Mouse (Mus musculus): ENCODE results near the gene Pak1ip1.
"Not testable (repeated sequence)": the region's sequence is repeated elsewhere in the genome, so short reads cannot be mapped to it uniquely, and the experiment has no call there.

The Pak1ip1 gene

DNA sequence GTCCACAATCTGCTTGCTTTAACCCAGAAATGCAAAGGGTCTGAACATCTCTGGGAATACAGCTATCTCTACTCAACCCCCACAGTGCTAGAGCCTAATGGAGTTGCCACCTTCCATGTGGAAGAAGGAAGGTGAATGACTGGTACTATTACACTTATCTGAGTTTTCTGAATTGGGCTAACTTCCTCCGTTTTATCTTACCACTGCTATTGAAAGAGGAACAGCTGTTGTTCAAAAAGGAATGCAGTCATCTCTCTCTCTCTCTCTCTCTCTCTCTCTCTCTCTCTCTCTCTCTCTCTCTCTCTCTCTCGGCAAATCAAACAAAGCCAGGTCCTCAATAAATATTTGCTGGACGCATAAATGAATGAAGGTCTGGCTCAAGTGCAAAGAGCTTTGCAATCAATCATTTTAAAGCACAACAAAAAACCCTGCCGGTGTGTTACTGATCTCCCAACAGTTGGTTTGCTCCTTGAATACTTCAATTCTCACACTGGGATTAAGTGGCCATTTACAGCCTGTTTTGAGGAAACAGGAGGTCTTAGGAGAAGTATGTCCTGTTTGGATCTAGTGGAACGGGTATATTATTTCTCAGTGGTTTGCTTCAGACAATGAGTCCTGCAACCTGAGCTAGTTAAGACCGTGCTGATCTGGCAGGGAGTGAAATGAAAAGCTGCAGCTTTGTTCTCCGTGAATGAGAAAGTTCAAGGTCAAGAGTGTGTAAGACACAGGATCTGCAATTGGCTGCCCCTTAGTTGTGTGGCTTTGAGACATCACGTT lies 6.1 kb upstream of the Pak1ip1 start:
- peak; percentile 26; the same call in 1 of the 2 replicates for TF ChIP-seq NANOG (IDR thresholded peaks at IDR 0.05; ENCODE audit: borderline replicate concordance, low read length)
- no peak for TF ChIP-seq CTCF (conservative IDR thresholded peaks at IDR 0.05; ENCODE audit: low read length)
- TF ChIP-seq POU5F1 (IDR thresholded peaks at IDR 0.05; ENCODE audit: borderline replicate concordance, low read length): no peak
- H3K36me3 ChIP-seq (ENCODE audit: insufficient read depth, low read length): no peaks in the 10 kb centered on the region
- no peaks in the 10 kb centered on the region for H3K9me3 ChIP-seq (ENCODE audit: low read length)
- H3K4me3 ChIP-seq (replicated peaks; ENCODE audit: low read length): no peak overlapping the region
- peaks cover 29% of the 10 kb centered on the region for H3K4me1 ChIP-seq (replicated peaks; ENCODE audit: low read depth, low read length)
- H3K27me3 ChIP-seq (ENCODE audit: insufficient read depth, low read length): no peaks in the 10 kb centered on the region; the same call in 1 of the 2 replicates

DNA sequence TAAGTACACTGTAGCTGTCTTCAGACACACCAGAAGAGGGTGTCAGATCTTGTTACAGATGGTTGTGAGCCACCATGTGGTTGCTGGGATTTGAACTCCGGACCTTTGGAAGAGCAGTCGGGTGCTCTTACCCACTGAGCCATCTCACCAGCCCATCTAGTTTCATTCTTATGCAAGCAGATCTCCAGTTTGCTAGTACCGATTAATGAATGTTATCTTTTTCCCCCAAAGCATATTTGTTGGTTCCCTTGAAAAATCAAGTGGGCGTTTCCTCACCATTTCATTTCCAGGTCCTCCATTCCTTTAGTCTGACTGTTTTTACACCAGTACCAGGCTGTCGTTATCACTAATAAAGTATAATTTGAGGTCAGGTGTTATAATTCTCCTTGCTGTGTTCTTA lies 2.3 kb upstream of the Pak1ip1 start:
- not testable (repeated sequence) for H3K4me3 ChIP-seq (replicated peaks; ENCODE audit: low read length); H3K9me3 ChIP-seq (ENCODE audit: low read length); H3K27me3 ChIP-seq (ENCODE audit: insufficient read depth, low read length)
- Histone ChIP-seq H3K36me3 (ENCODE audit: insufficient read depth, low read length) (peaks cover 12% of the 10 kb centered on the region), H3K4me1 (replicated peaks; ENCODE audit: low read depth, low read length) (peaks cover 52% of the 10 kb centered on the region)

DNA sequence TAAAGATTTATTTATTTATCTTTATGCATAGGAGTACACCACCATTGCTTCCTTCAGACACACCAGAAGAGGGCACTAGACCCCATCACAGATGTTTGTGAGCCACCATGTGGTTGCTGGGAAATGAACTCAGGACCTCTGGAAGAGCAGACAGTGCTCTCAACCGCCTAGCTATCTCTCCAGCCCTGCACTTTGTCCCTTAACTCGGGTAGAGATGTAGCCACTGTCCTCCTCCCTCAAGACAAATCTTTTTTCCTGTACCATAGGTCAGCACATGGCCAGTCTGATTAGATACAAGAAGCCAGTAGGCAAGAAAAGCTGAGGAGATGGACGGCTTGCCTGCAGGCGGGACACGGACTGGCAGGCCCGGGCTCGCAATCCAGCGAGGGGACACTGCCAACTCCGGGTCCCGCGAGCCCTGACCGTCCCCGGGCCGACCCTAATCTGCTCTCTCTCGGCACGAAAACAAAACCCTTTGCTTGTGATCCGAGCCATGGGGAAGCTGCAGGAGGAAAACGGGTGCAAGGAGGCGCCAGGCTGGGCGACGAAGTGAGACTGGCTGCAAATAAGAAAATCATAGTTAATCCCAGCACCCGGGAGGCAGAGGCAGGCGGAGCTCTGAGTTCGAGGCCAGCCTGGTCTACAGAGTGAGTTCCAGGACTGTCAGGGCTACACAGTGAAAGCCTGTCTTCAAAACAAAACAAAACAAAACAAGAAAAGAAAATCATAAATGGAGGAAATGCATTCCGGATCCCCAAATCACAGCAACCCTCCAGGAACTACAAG lies 490 bp upstream of the Pak1ip1 start:
- Histone ChIP-seq H3K4me3 (replicated peaks; ENCODE audit: low read length) (peak overlapping the region; percentile 100), H3K36me3 (ENCODE audit: insufficient read depth, low read length) (peaks cover 30% of the 10 kb centered on the region), H3K9me3 (ENCODE audit: low read length) (no peaks in the 10 kb centered on the region), H3K4me1 (replicated peaks; ENCODE audit: low read depth, low read length) (peaks cover 48% of the 10 kb centered on the region), H3K27me3 (ENCODE audit: insufficient read depth, low read length) (no peaks in the 10 kb centered on the region)
- TF ChIP-seq CTCF (conservative IDR thresholded peaks at IDR 0.05; ENCODE audit: low read length) (peak; percentile 37), NANOG (IDR thresholded peaks at IDR 0.05; ENCODE audit: borderline replicate concordance, low read length) (no peak), POU5F1 (IDR thresholded peaks at IDR 0.05; ENCODE audit: borderline replicate concordance, low read length) (no peak)

DNA sequence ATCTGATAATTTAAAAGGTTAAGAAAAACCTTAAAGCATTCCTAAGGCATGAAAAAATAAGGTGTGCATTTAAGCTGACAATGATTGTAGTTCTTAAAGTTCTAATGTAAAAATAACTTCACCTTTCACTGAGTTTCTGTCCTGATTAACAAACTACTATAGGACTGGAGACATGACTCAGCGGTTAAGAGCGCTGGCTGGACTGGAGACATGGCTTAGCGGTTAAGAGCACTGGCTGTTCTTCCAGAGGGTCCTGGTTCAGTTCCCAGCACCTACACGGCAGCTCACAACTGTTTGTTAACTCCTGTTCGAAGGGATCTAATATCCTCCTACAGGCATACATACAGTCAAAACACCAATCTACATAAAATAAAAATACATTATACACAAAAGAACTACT lies 1.2 kb downstream of the Pak1ip1 start:
- peak overlapping the region; percentile 100 for H3K4me3 ChIP-seq (replicated peaks; ENCODE audit: low read length)

DNA sequence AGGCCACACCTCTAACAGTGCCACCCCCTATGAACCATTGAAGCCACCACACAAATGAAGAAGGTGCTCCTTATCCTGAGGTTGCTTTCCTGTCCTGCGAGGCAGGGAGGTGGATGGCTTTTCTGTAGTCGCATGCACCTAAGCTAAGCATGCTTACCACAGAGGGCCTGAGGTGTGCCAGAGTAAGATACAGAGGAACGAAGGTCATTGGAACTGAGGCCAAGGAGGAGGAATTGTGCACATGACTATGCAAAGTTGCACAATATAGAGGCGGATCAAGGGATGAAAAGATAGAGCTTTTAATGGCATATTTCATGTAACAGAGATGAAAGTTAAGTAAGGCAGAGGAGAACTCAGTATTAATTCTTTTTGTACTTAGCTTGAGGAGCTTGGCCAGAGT lies 5.4 kb downstream of the Pak1ip1 start:
- TF ChIP-seq POU5F1 (IDR thresholded peaks at IDR 0.05; ENCODE audit: borderline replicate concordance, low read length) (no peak), NANOG (IDR thresholded peaks at IDR 0.05; ENCODE audit: borderline replicate concordance, low read length) (no peak), CTCF (conservative IDR thresholded peaks at IDR 0.05; ENCODE audit: low read length) (no peak)
- Histone ChIP-seq H3K4me1 (replicated peaks; ENCODE audit: low read depth, low read length) (peaks cover 33% of the 10 kb centered on the region), H3K9me3 (ENCODE audit: low read length) (no peaks in the 10 kb centered on the region), H3K4me3 (replicated peaks; ENCODE audit: low read length) (no peak overlapping the region), H3K36me3 (ENCODE audit: insufficient read depth, low read length) (peaks cover 89% of the 10 kb centered on the region), H3K27me3 (ENCODE audit: insufficient read depth, low read length) (no peaks in the 10 kb centered on the region)

More for the DNA sequence above, 1.2 kb downstream of the Pak1ip1 start:
- Histone ChIP-seq H3K27me3 (ENCODE audit: insufficient read depth, low read length) (no peaks in the 10 kb centered on the region), H3K36me3 (ENCODE audit: insufficient read depth, low read length) (peaks cover 46% of the 10 kb centered on the region), H3K4me1 (replicated peaks; ENCODE audit: low read depth, low read length) (peaks cover 44% of the 10 kb centered on the region), H3K9me3 (ENCODE audit: low read length) (no peaks in the 10 kb centered on the region)
- TF ChIP-seq CTCF (conservative IDR thresholded peaks at IDR 0.05; ENCODE audit: low read length): no peak
- TF ChIP-seq NANOG (IDR thresholded peaks at IDR 0.05; ENCODE audit: borderline replicate concordance, low read length): no peak
- no peak for TF ChIP-seq POU5F1 (IDR thresholded peaks at IDR 0.05; ENCODE audit: borderline replicate concordance, low read length)

DNA sequence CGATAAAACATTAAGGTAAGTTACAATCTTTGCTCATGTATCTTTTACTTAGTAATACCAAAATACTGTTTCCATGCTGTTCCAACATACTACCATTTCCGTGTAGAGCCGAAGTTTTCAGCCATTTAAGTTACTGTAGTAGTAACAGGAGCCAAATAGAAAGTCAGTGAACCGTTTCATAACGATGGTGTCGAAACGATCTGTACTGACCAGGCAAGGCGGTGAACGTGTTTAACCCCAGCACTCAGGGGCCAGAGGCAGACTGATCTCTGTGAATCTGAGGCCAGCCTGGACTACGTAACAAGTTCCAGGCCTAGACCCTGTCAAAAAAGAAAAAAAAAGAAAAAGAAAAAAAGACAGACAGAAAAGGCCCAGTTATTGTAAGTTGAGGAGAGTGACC lies 7.4 kb downstream of the Pak1ip1 start:
- no peak for TF ChIP-seq NANOG (IDR thresholded peaks at IDR 0.05; ENCODE audit: borderline replicate concordance, low read length)
- TF ChIP-seq POU5F1 (IDR thresholded peaks at IDR 0.05; ENCODE audit: borderline replicate concordance, low read length): no peak
- TF ChIP-seq CTCF (conservative IDR thresholded peaks at IDR 0.05; ENCODE audit: low read length): no peak
- Histone ChIP-seq H3K4me3 (replicated peaks; ENCODE audit: low read length) (no peak overlapping the region), H3K27me3 (ENCODE audit: insufficient read depth, low read length) (no peaks in the 10 kb centered on the region), H3K9me3 (ENCODE audit: low read length) (no peaks in the 10 kb centered on the region), H3K36me3 (ENCODE audit: insufficient read depth, low read length) (peaks cover 100% of the 10 kb centered on the region), H3K4me1 (replicated peaks; ENCODE audit: low read depth, low read length) (peaks cover 23% of the 10 kb centered on the region)

DNA sequence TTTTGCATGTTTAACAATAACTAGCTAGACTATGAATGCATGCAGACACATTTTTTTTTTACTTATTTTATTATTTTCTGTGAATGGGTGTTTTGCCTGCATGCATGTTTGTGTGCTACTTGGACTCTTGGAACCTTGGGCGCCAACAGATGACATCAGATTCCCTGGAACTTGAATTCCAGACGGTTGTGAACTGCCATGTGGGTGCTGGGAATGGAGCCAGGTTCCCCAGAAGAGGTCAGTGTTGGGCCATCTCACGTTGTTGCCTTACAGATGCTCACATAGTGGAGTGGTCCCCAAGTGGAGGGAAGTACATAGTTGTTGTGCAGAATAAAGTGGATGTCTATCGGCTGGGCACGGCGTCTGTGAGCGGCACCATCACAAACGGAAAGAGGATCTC lies 8.1 kb downstream of the Pak1ip1 start:
- no peaks in the 10 kb centered on the region for H3K9me3 ChIP-seq (ENCODE audit: low read length)
- peaks cover 100% of the 10 kb centered on the region for H3K36me3 ChIP-seq (ENCODE audit: insufficient read depth, low read length)
- H3K4me1 ChIP-seq (replicated peaks; ENCODE audit: low read depth, low read length): peaks cover 20% of the 10 kb centered on the region
- no peak overlapping the region for H3K4me3 ChIP-seq (replicated peaks; ENCODE audit: low read length)
- no peaks in the 10 kb centered on the region for H3K27me3 ChIP-seq (ENCODE audit: insufficient read depth, low read length)
- TF ChIP-seq NANOG (IDR thresholded peaks at IDR 0.05; ENCODE audit: borderline replicate concordance, low read length): no peak
- 0 out of 2 replicates have a peak, but pooled peaks have one; percentile 4 for TF ChIP-seq CTCF (conservative IDR thresholded peaks at IDR 0.05; ENCODE audit: low read length)

DNA sequence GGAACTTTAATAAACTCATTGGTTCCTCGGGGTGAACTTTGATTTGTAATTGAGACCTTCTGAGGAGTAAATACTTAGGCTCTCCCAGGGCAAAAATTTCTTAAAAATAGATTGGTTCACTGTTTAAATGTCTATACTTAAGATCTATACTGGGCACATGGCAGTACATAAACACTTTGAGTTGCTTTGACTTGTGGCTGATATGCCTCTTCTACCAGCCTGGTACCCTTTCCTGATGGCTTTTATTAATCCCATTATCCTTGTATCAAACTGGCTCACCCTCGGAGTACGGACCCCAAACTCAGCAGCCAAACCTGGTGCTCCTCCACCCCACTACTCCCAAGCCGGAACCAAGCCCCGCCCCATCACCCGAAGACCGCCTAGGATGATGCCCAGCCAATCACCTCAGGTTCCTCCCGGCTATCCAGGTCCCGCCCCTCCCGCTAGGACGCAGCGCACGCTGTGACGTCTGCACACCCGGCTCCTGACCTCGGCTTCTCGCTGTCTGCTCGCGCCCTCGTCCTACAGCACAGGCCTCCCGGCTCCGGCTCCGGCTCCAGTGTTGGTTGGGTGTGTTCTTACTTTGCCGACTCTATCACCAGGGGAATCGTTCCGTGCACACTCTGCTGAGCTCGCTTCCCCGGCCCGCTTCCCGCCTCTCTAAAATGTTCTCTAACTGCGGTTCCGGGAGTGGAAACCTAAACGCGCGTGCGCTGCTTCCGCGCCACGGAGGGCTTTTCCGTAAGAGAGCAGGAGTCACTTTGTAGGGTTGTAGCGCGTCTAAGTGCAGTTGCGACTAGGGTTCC lies 15.2 kb downstream of the Pak1ip1 start, which contains the start of gene Tmem14c:
Gene Tmem14c (plus strand): TSS at position 464 of the 806 bp plus-strand sequence.
- Histone ChIP-seq H3K9me3 (ENCODE audit: low read length) (no peaks in the 10 kb centered on the region), H3K4me3 (replicated peaks; ENCODE audit: low read length) (peak within 1 kb of the TSS; percentile 87), H3K27me3 (ENCODE audit: insufficient read depth, low read length) (no peaks in the 10 kb centered on the region), H3K36me3 (ENCODE audit: insufficient read depth, low read length) (peaks cover 85% of the 10 kb centered on the region), H3K4me1 (replicated peaks; ENCODE audit: low read depth, low read length) (peaks cover 50% of the 10 kb centered on the region)
- TF ChIP-seq POU5F1 (IDR thresholded peaks at IDR 0.05; ENCODE audit: borderline replicate concordance, low read length) (no peak), NANOG (IDR thresholded peaks at IDR 0.05; ENCODE audit: borderline replicate concordance, low read length) (no peak), CTCF (conservative IDR thresholded peaks at IDR 0.05; ENCODE audit: low read length) (no peak)

Measured in E14TG2a.4 (cell line).